Comparison of ENCODE assay signal across 11 mouse cellular contexts in genomic region chr16:8794952-8795351, GRCm38 (mm10). TPM values are rescaled to one million over a fixed set of nuclear protein-coding genes. Genes with fewer than 3 reads are reported as not detected.
A peak's percentile ranks its signal among the peaks of the same experiment; 100 is the strongest.
DNase-seq lines count a peak whose midpoint lies in the region; ATAC-seq and TF ChIP-seq lines count a peak whose summit lies in the region.
"Had no signal": no experiment of that assay in that cellular context is flagged by ENCODE, and none has a peak within 500 bp of the region (broad histone marks: within the 10 kb centered on the region; RNA-seq: fewer than 3 reads in every experiment).

No protein-coding gene starts in this region.

- no peak for ATAC-seq in hindbrain, postnatal 0 days
- ATAC-seq in hindbrain, embryonic 16.5 days = no peak
- no peak for ATAC-seq in midbrain, postnatal 0 days (ENCODE audit: low FRiP score)
- no peak for ATAC-seq in midbrain, embryonic 15.5 days (replicated peaks)
- no peak for ATAC-seq in inflammation-experienced regulatory T-cells, adult 6 months

- no peaks in the 10 kb centered on the region for H3K36me3 ChIP-seq in hindbrain, postnatal 0 days (ENCODE audit: insufficient read depth, low read length)
- no peaks in the 10 kb centered on the region for H3K36me3 ChIP-seq in hindbrain, embryonic 16.5 days (ENCODE audit: control insufficient read depth, insufficient read depth, low read length)
- no peaks in the 10 kb centered on the region for H3K36me3 ChIP-seq in midbrain, postnatal 0 days (ENCODE audit: insufficient read depth, low read length)
- no peaks in the 10 kb centered on the region for H3K36me3 ChIP-seq in midbrain, embryonic 15.5 days (replicated peaks)
- H3K36me3 ChIP-seq: embryonic facial prominence, embryonic 12.5 days; heart, embryonic 13.5 days had no signal

- H3K9ac ChIP-seq in hindbrain, postnatal 0 days (replicated peaks; ENCODE audit: low read length) = no peak overlapping the region
- H3K9ac ChIP-seq in hindbrain, embryonic 16.5 days (ENCODE audit: low read depth, low read length) = no peak overlapping the region
- H3K9ac ChIP-seq in midbrain, postnatal 0 days (replicated peaks; ENCODE audit: low read length, poor library complexity, severe bottlenecking) = no peak overlapping the region
- H3K9ac ChIP-seq in midbrain, embryonic 15.5 days = no peak overlapping the region
- H3K9ac ChIP-seq: embryonic facial prominence, embryonic 12.5 days; heart, embryonic 13.5 days had no signal

- H3K4me1 ChIP-seq in hindbrain, postnatal 0 days (ENCODE audit: insufficient read depth, low read length) = no peaks in the 10 kb centered on the region
- no peaks in the 10 kb centered on the region for H3K4me1 ChIP-seq in hindbrain, embryonic 16.5 days (ENCODE audit: control insufficient read depth, insufficient read depth, low read depth, low read length)
- H3K4me1 ChIP-seq in midbrain, postnatal 0 days (ENCODE audit: insufficient read depth, low read length) = no peaks in the 10 kb centered on the region
- no peaks in the 10 kb centered on the region for H3K4me1 ChIP-seq in midbrain, embryonic 15.5 days
- H3K4me1 ChIP-seq: embryonic facial prominence, embryonic 12.5 days; heart, embryonic 13.5 days had no signal

- no peak for DNase-seq in hindbrain, postnatal 0 days (ENCODE audit: low spot score)
- DNase-seq in midbrain, postnatal 0 days (ENCODE audit: low spot score) = no peak
- peak; percentile 44 for DNase-seq in embryo, embryonic 11 days
- DNase-seq in thymus, postnatal 4 days = peak; percentile 25
- no peak for DNase-seq in adipocyte (ENCODE audit: low spot score)
- DNase-seq: layer of hippocampus, adult 9-11 months had no signal

- 7% methylated on average over 3 of the region's 3 CpGs for WGBS in hindbrain, postnatal 0 days
- WGBS in hindbrain, embryonic 16.5 days = 12% methylated on average over 3 of the region's 3 CpGs
- WGBS in midbrain, postnatal 0 days = 7% methylated on average over 3 of the region's 3 CpGs
- WGBS in midbrain, embryonic 15.5 days = 2% methylated on average over 3 of the region's 3 CpGs

- no peak overlapping the region for H3K4me3 ChIP-seq in hindbrain, postnatal 0 days (ENCODE audit: low read length)
- no peak overlapping the region for H3K4me3 ChIP-seq in hindbrain, embryonic 16.5 days (ENCODE audit: low read length)
- no peak overlapping the region for H3K4me3 ChIP-seq in midbrain, postnatal 0 days (ENCODE audit: low read depth, low read length)
- H3K4me3 ChIP-seq in midbrain, embryonic 15.5 days = no peak overlapping the region
- H3K4me3 ChIP-seq: embryonic facial prominence, embryonic 12.5 days; heart, embryonic 13.5 days had no signal

- no peak overlapping the region for H3K27ac ChIP-seq in hindbrain, postnatal 0 days
- no peak overlapping the region for H3K27ac ChIP-seq in hindbrain, embryonic 16.5 days (ENCODE audit: low read depth, low read length)
- no peak overlapping the region for H3K27ac ChIP-seq in midbrain, postnatal 0 days (ENCODE audit: low read depth, low read length)
- no peak overlapping the region for H3K27ac ChIP-seq in midbrain, embryonic 15.5 days
- H3K27ac ChIP-seq: embryonic facial prominence, embryonic 12.5 days; heart, embryonic 13.5 days had no signal

- peak; percentile 5; the same call in 1 of the 2 replicates for TF ChIP-seq CTCF in hindbrain, postnatal 0 days (IDR thresholded peaks at IDR 0.05; ENCODE audit: low read depth)
- peak; percentile 34 for TF ChIP-seq CTCF in midbrain, postnatal 0 days (IDR thresholded peaks at IDR 0.05)

- H3K4me2 ChIP-seq in hindbrain, postnatal 0 days (ENCODE audit: low read depth, low read length) = no peak overlapping the region
- no peak overlapping the region for H3K4me2 ChIP-seq in hindbrain, embryonic 16.5 days (ENCODE audit: low read length)
- no peak overlapping the region for H3K4me2 ChIP-seq in midbrain, postnatal 0 days (ENCODE audit: low read depth, low read length, poor library complexity, severe bottlenecking)
- no peak overlapping the region for H3K4me2 ChIP-seq in midbrain, embryonic 15.5 days
- H3K4me2 ChIP-seq: embryonic facial prominence, embryonic 12.5 days; heart, embryonic 13.5 days had no signal

- H3K9me3 ChIP-seq in hindbrain, postnatal 0 days (ENCODE audit: low read length) = no peaks in the 10 kb centered on the region
- no peaks in the 10 kb centered on the region for H3K9me3 ChIP-seq in hindbrain, embryonic 16.5 days (ENCODE audit: control insufficient read depth, low read length)
- peaks cover 4% of the 10 kb centered on the region; the same call in 1 of the 2 replicates for H3K9me3 ChIP-seq in midbrain, postnatal 0 days (ENCODE audit: low read length)
- H3K9me3 ChIP-seq in midbrain, embryonic 15.5 days = no peaks in the 10 kb centered on the region

- no peaks in the 10 kb centered on the region for H3K27me3 ChIP-seq in hindbrain, postnatal 0 days (ENCODE audit: insufficient read depth, low read length)
- H3K27me3 ChIP-seq in hindbrain, embryonic 16.5 days (replicated peaks; ENCODE audit: control insufficient read depth, insufficient read depth, low read length) = no peaks in the 10 kb centered on the region
- no peaks in the 10 kb centered on the region for H3K27me3 ChIP-seq in midbrain, postnatal 0 days (ENCODE audit: insufficient read depth, low read length)
- H3K27me3 ChIP-seq in midbrain, embryonic 15.5 days (replicated peaks) = no peaks in the 10 kb centered on the region
- H3K27me3 ChIP-seq: embryonic facial prominence, embryonic 12.5 days; heart, embryonic 13.5 days had no signal

RNA-seq across cellular contexts. Expression of gene Usp7, which starts 2.8 kb away (rescaled TPM):
- total RNA-seq in hindbrain, postnatal 0 days (2014; rRNA removed) = 69.8 and 83.7 TPM in 2 replicates
- polyA plus RNA-seq in hindbrain, postnatal 0 days (2015; fragmentation: Nextera tagmentation; extraction: Ambion mirVana) = 17.5 and 18.9 TPM in 2 replicates
- polyA plus RNA-seq in hindbrain, embryonic 16.5 days (2015; fragmentation: Nextera tagmentation; extraction: Ambion mirVana) = 23.9 and 25.5 TPM in 2 replicates
- total RNA-seq in midbrain, postnatal 0 days (2014; rRNA removed) = 116 and 129 TPM in 2 replicates
- polyA plus RNA-seq in midbrain, postnatal 0 days (2015; fragmentation: Nextera tagmentation; extraction: Ambion mirVana) = 17.0 and 21.8 TPM in 2 replicates
- polyA plus RNA-seq in midbrain, embryonic 15.5 days (2015; fragmentation: Nextera tagmentation; extraction: Ambion mirVana) = 32.2 and 34.2 TPM in 2 replicates
- 10 to 100 TPM; 27.3 to 48.2 (median 47.7) TPM for polyA plus RNA-seq in inflammation-experienced regulatory T-cells, adult 6 months (2017; shearing (Covaris generic))

RNA-seq across cellular contexts. Expression of gene 1810013L24Rik, which starts 34.9 kb away (rescaled TPM):
- 50.3 and 51.8 TPM in 2 replicates for total RNA-seq in hindbrain, postnatal 0 days (2014; rRNA removed)
- polyA plus RNA-seq in hindbrain, postnatal 0 days (2015; fragmentation: Nextera tagmentation; extraction: Ambion mirVana) = 16.8 and 17.1 TPM in 2 replicates
- polyA plus RNA-seq in hindbrain, embryonic 16.5 days (2015; fragmentation: Nextera tagmentation; extraction: Ambion mirVana) = 23.8 and 24.5 TPM in 2 replicates
- total RNA-seq in midbrain, postnatal 0 days (2014; rRNA removed) = 64.0 and 73.2 TPM in 2 replicates
- polyA plus RNA-seq in midbrain, postnatal 0 days (2015; fragmentation: Nextera tagmentation; extraction: Ambion mirVana) = 12.0 and 13.6 TPM in 2 replicates
- 27.7 and 29.0 TPM in 2 replicates for polyA plus RNA-seq in midbrain, embryonic 15.5 days (2015; fragmentation: Nextera tagmentation; extraction: Ambion mirVana)
- polyA plus RNA-seq in inflammation-experienced regulatory T-cells, adult 6 months (2017; shearing (Covaris generic)) = 10 to 100 TPM; 17.9 to 21.0 (median 20.3) TPM

Comparison
In these comparisons a context has a peak if more than half of its experiments do, and no peak if none do; other contexts are left out.
1. DNase-seq: peak in embryo, embryonic 11 days (single experiment) and thymus, postnatal 4 days (single experiment); none in hindbrain, postnatal 0 days (single experiment), midbrain, postnatal 0 days (single experiment) and adipocyte (single experiment).